Mouse (Mus musculus) MEL (cell line): ENCODE measurements around the gene Arhgef15. TPM values are rescaled to one million over a fixed set of nuclear protein-coding genes. Genes with fewer than 3 reads are reported as not detected.
A peak's percentile ranks its signal among the peaks of the same experiment; 100 is the strongest.

Source experiments
- DNase-seq: peaks from one replicate; pipeline ENCODE4 v3.0.0; 2011; ENCODE audit warnings: low read depth, low spot score
- H3K27ac ChIP-seq: 2 replicates; pipeline ENCODE4 v1.5.1; 2012; ENCODE audit warnings: low read depth, mild to moderate bottlenecking, control low read depth, low read length, moderate library complexity; ENCODE audit not compliant: control insufficient read depth
- H3K27me3 ChIP-seq, 2 experiments: fragments of 150-350 bp in 1 of 2; sonication (generic) in 1 of 2; 2 replicates each; pipeline ENCODE4 v1.6.1; 2012; ENCODE audit warnings: low read length in 2 of 2, mild to moderate bottlenecking in 2 of 2, improper control_type of control experiment in 1 of 2, moderate library complexity in 1 of 2; ENCODE audit not compliant: insufficient read depth in 2 of 2, control insufficient read depth in 1 of 2
- H3K36me3 ChIP-seq, 2 experiments: 2 replicates each; pipeline ENCODE4 v1.6.1; 2012 to 2014; ENCODE audit warnings: low read length in 2 of 2, improper control_type of control experiment in 1 of 2, inconsistent platforms in 1 of 2, mild to moderate bottlenecking in 1 of 2; ENCODE audit not compliant: insufficient read depth in 2 of 2, control insufficient read depth in 1 of 2
- H3K4me1 ChIP-seq, 2 experiments: fragments of 150-350 bp in 1 of 2; sonication (generic) in 1 of 2; 2 replicates each; pipeline ENCODE4 v1.6.1; 2012; ENCODE audit warnings: low read length in 2 of 2, improper control_type of control experiment in 1 of 2, mild to moderate bottlenecking in 1 of 2; ENCODE audit not compliant: insufficient read depth in 2 of 2, control insufficient read depth in 1 of 2
- H3K4me3 ChIP-seq, 2 experiments: fragments of 150-350 bp in 1 of 2; sonication (generic) in 1 of 2; 2 replicates each; pipeline ENCODE4 v1.5.1; 2012; ENCODE audit warnings: low read depth in 2 of 2, low read length in 2 of 2, mild to moderate bottlenecking in 2 of 2, moderate library complexity in 2 of 2, control low read depth in 1 of 2, improper control_type of control experiment in 1 of 2; ENCODE audit not compliant: control insufficient read depth in 1 of 2, insufficient read depth in 1 of 2
- H3K79me2 ChIP-seq: 2 replicates; pipeline ENCODE4 v1.6.1; 2012; ENCODE audit warnings: mild to moderate bottlenecking, low read length, moderate library complexity; ENCODE audit not compliant: control insufficient read depth, poor library complexity, insufficient read depth
- H3K9ac ChIP-seq: 2 replicates; pipeline ENCODE4 v1.6.1; 2012; ENCODE audit warnings: low read depth, mild to moderate bottlenecking, control low read depth, low read length, moderate library complexity; ENCODE audit not compliant: control insufficient read depth, poor library complexity, severe bottlenecking
- H3K9me3 ChIP-seq: fragments of 150-350 bp; sonication (generic); replicated peaks from 2 replicates; pipeline ENCODE4 v1.6.1; 2012; ENCODE audit warnings: mild to moderate bottlenecking, low read length, improper control_type of control experiment, moderate library complexity; ENCODE audit not compliant: insufficient read depth
- BHLHE40 ChIP-seq: IDR thresholded peaks from 2 replicates; pipeline ENCODE4 v1.6.1; 2012; ENCODE audit warnings: low read depth, mild to moderate bottlenecking, inconsistent platforms, low read length, improper control_type of control experiment, borderline replicate concordance
- CHD2 ChIP-seq: IDR thresholded peaks from 2 replicates; pipeline ENCODE4 v1.6.1; 2011; ENCODE audit warnings: low read length, improper control_type of control experiment
- CTCF ChIP-seq, 3 experiments: IDR thresholded peaks in 2 of 3; conservative IDR thresholded peaks in 1 of 3; 2 replicates each; pipeline ENCODE4 v1.5.1; 2011 to 2012; ENCODE audit warnings: low read length in 3 of 3, low read depth in 2 of 3, mild to moderate bottlenecking in 2 of 3, improper control_type of control experiment in 1 of 3, inconsistent platforms in 1 of 3, mixed read lengths in 1 of 3, moderate library complexity in 1 of 3; ENCODE audit not compliant: control insufficient read depth in 1 of 3, insufficient read depth in 1 of 3, poor library complexity in 1 of 3, severe bottlenecking in 1 of 3
- EP300 ChIP-seq, 2 experiments: IDR thresholded peaks; 2 replicates each; pipeline ENCODE4 v1.6.1; 2011; ENCODE audit warnings: improper control_type of control experiment in 2 of 2, low read length in 2 of 2, low read depth in 1 of 2, mild to moderate bottlenecking in 1 of 2
- ETS1 ChIP-seq: IDR thresholded peaks from 2 replicates; pipeline ENCODE4 v1.6.1; 2012; ENCODE audit warnings: low read depth, mild to moderate bottlenecking, inconsistent platforms, low read length, improper control_type of control experiment, moderate library complexity
- GABPA ChIP-seq: IDR thresholded peaks from 2 replicates; pipeline ENCODE4 v1.6.1; 2012; ENCODE audit warnings: low read depth, mild to moderate bottlenecking, inconsistent platforms, low read length, improper control_type of control experiment, moderate library complexity
- JUND ChIP-seq: IDR thresholded peaks from 2 replicates; pipeline ENCODE4 v1.6.1; 2011; ENCODE audit warnings: low read depth, mild to moderate bottlenecking, improper control_type of control experiment, low read length
- KAT2A ChIP-seq: conservative IDR thresholded peaks from 2 replicates; pipeline ENCODE4 v1.6.1; 2012; ENCODE audit warnings: low read depth, low read length, improper control_type of control experiment, inconsistent platforms
- MAX ChIP-seq: IDR thresholded peaks from 2 replicates; pipeline ENCODE4 v1.6.1; 2011; ENCODE audit warnings: low read length, improper control_type of control experiment
- MAZ ChIP-seq: IDR thresholded peaks from 2 replicates; pipeline ENCODE4 v1.6.1; 2012; ENCODE audit warnings: low read depth, mild to moderate bottlenecking, inconsistent platforms, low read length, improper control_type of control experiment
- MEF2A ChIP-seq: IDR thresholded peaks from 2 replicates; pipeline ENCODE4 v1.6.1; 2014; ENCODE audit warnings: low read depth, mild to moderate bottlenecking, inconsistent platforms, low read length, improper control_type of control experiment; ENCODE audit not compliant: poor library complexity, insufficient replicate concordance, severe bottlenecking; ENCODE audit errors: extremely low read depth
- POLR2A ChIP-seq, 2 experiments: IDR thresholded peaks; 2 replicates each; pipeline ENCODE4 v1.6.1; 2011 to 2012; ENCODE audit warnings: low read length in 2 of 2, mild to moderate bottlenecking in 2 of 2, control low read depth in 1 of 2, improper control_type of control experiment in 1 of 2, low read depth in 1 of 2, moderate library complexity in 1 of 2; ENCODE audit not compliant: control insufficient read depth in 1 of 2, insufficient read depth in 1 of 2, poor library complexity in 1 of 2
- POLR2AphosphoS5 ChIP-seq: IDR thresholded peaks from 2 replicates; pipeline ENCODE4 v1.6.1; 2012; ENCODE audit warnings: low read depth, borderline replicate concordance, mild to moderate bottlenecking, inconsistent platforms, low read length, moderate library complexity, mixed read lengths
- RAD21 ChIP-seq: IDR thresholded peaks from 2 replicates; pipeline ENCODE4 v1.6.1; 2011; ENCODE audit warnings: mild to moderate bottlenecking, low read depth, low read length, improper control_type of control experiment
- RCOR1 ChIP-seq: IDR thresholded peaks from 2 replicates; pipeline ENCODE4 v1.6.1; 2012; ENCODE audit warnings: low read depth, mild to moderate bottlenecking, inconsistent platforms, low read length, improper control_type of control experiment
- SIN3A ChIP-seq: IDR thresholded peaks from 2 replicates; pipeline ENCODE4 v1.6.1; 2012; ENCODE audit warnings: low read length, improper control_type of control experiment, inconsistent platforms
- SMC3 ChIP-seq: IDR thresholded peaks from 2 replicates; pipeline ENCODE4 v1.6.1; 2011; ENCODE audit warnings: low read depth, low read length, improper control_type of control experiment
- TAL1 ChIP-seq: IDR thresholded peaks from 2 replicates; pipeline ENCODE4 v1.6.1; 2012; ENCODE audit warnings: mild to moderate bottlenecking, inconsistent platforms, low read length, moderate library complexity, mixed read lengths
- TCF12 ChIP-seq: IDR thresholded peaks from 2 replicates; pipeline ENCODE4 v1.6.1; 2014; ENCODE audit warnings: low read depth, mild to moderate bottlenecking, inconsistent platforms, low read length, improper control_type of control experiment, moderate library complexity
- ZC3H11A ChIP-seq: IDR thresholded peaks from 2 replicates; pipeline ENCODE4 v1.6.1; 2012; ENCODE audit warnings: low read depth, mild to moderate bottlenecking, inconsistent platforms, low read length, improper control_type of control experiment
- ZKSCAN1 ChIP-seq: IDR thresholded peaks from 2 replicates; pipeline ENCODE4 v1.6.1; 2012; ENCODE audit warnings: low read depth, mild to moderate bottlenecking, inconsistent platforms, low read length, improper control_type of control experiment, moderate library complexity
- ZMIZ1 ChIP-seq: IDR thresholded peaks from 2 replicates; pipeline ENCODE4 v1.6.1; 2012; ENCODE audit warnings: low read depth, mild to moderate bottlenecking, inconsistent platforms, low read length, improper control_type of control experiment, moderate library complexity
- ZNF384 ChIP-seq: IDR thresholded peaks from 2 replicates; pipeline ENCODE4 v1.6.1; 2012; ENCODE audit warnings: low read depth, mild to moderate bottlenecking, inconsistent platforms, low read length, improper control_type of control experiment
- polyA plus RNA-seq, 2 experiments: library from polyadenylated mRNA; stranded (reverse) in 1 of 2; unstranded in 1 of 2; fragments of >175 nt in 1 of 2; fragments of >200 nt in 1 of 2; gene quantifications; 2 replicates each; pipeline versions ENCODE4 v1.2.1 to v1.2.4; 2012; ENCODE audit warnings: low replicate concordance in 2 of 2, low read depth in 1 of 2; ENCODE audit not compliant: insufficient read length in 2 of 2, insufficient read depth in 1 of 2, missing spikeins in 1 of 2
- total RNA-seq: library from RNA; depleted of rRNA; stranded (reverse); fragments of 300-350 nt; gene quantifications from 2 replicates; pipeline ENCODE4 v1.2.3, GENCODE M21; 2012

Gene Arhgef15
- total and polyA plus RNA-seq, 3 experiments: 0.23 to 0.74 TPM; not detected in 1

DNA sequence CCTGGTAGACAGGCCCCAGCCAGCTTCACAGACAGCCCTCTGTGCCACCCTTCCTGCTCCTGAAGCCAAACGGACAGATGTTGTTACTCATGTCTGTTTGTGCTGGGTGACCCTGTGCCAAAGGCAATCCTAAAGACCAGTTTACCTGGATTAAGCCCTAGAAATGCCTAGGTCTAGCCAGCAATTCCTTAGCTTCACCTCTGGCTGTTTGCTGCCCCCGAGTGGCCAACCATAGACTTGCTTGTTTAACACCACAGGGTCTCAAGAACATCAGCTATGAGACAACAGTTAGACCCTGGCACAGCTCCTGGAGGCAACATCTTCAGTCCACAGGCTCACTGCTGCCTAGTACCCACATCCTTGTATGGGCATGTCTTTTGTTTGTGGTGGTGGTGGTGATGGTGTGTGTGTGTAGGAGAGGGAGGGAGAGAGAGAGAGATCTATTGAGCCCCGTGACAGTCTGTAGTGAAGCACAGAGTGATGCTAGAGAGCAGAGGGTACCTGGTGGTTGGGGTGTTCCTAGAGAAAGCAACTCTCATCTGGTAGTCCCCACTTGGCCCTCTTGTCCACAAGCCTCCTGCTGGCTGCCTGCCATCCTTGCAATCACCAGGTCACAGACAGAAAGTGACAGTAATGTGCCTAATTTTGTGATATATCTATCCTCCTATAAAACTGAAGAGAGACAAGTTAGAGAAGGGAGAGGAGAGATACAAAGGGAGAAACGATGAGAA lies 25.5 kb upstream of the Arhgef15 start:
- peaks cover 6 to 10% of the 10 kb centered on the region in 2 experiments for H3K4me1 ChIP-seq
- H3K27ac ChIP-seq: no peak overlapping the region
- H3K27me3 ChIP-seq: no peaks in the 10 kb centered on the region
- peaks cover 4 to 8% of the 10 kb centered on the region in 2 experiments for H3K36me3 ChIP-seq
- no peak overlapping the region for H3K4me3 ChIP-seq
- DNase-seq: peak; percentile 84
- TF ChIP-seq ETS1 (no peak), MEF2A (no peak), JUND (no peak), TCF12 (0 out of 2 replicates have a peak, but pooled peaks have one; percentile 11), TAL1 (no peak), EP300 (IDR thresholded peaks at IDR 0.05; ENCODE audit: low read depth in 1 of 2, low read length in 2 of 2) (no peak), BHLHE40 (no peak), CHD2 (no peak), CTCF (IDR thresholded peaks at IDR 0.05 in 2 of 3, conservative IDR thresholded peaks at IDR 0.05 in 1 of 3; ENCODE audit: control insufficient read depth in 1 of 3, insufficient read depth in 1 of 3, low read depth in 2 of 3, low read length in 3 of 3, poor library complexity in 1 of 3, severe bottlenecking in 1 of 3) (peak; percentile 74 to 85 (median 83)), MAX (no peak), SIN3A (no peak), POLR2A (IDR thresholded peaks at IDR 0.05; ENCODE audit: control insufficient read depth in 1 of 2, insufficient read depth in 1 of 2, low read depth in 1 of 2, low read length in 2 of 2, poor library complexity in 1 of 2) (no peak), POLR2AphosphoS5 (no peak), ZNF384 (no peak), KAT2A (no peak), GABPA (no peak), MAZ (no peak), ZMIZ1 (no peak), RCOR1 (no peak), RAD21 (peak; percentile 79), SMC3 (peak; percentile 71), ZKSCAN1 (no peak), ZC3H11A (peak; percentile 72)
- no peaks in the 10 kb centered on the region for H3K79me2 ChIP-seq
- no peak overlapping the region for H3K9ac ChIP-seq
- H3K9me3 ChIP-seq: no peaks in the 10 kb centered on the region
